Mouse (Mus musculus): Measurements from ENCODE around the gene Syt7. TPM values are rescaled to one million over a fixed set of nuclear protein-coding genes. Genes with fewer than 3 reads are reported as not detected.

Gene Syt7
- total and polyA plus RNA-seq, 2 experiments from 2014 or later = 19.2 to 110 TPM

DNA sequence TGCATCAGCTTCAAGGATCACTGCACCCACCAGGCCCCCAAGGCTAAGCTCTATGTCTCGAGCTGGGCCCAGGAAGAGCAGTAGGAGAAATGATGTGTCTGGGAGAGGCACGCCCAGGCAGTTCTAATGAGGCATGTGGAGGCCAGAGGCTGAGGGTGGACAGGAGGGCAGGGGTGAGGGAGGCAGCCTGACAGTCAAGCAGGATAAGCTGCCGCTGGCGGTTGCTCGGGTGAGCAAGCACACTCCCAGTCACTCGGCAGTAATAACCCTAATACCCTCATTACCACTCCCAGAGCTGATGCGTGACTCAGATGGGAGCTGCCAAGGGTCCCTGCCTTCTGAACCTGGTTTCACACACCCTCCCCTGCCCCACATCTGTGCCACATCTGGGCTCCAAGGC lies 25.0 kb upstream of the Syt7 start:
- Histone ChIP-seq H3K4me1 (ENCODE audit: insufficient read depth) (no peaks in the 10 kb centered on the region), H3K9ac (no peak overlapping the region), H3K36me3 (ENCODE audit: insufficient read depth) (no peaks in the 10 kb centered on the region), H3K27me3 (ENCODE audit: insufficient read depth, low read length) (no peaks in the 10 kb centered on the region), H3K4me2 (ENCODE audit: low read depth) (no peak overlapping the region), H3K27ac (ENCODE audit: low read depth, low read length) (no peak overlapping the region), H3K9me3 (ENCODE audit: low read length) (no peaks in the 10 kb centered on the region), H3K4me3 (ENCODE audit: low read depth, low read length) (no peak overlapping the region)
- ATAC-seq = no peak
- DNase-seq = no peak
- no peak for TF ChIP-seq CTCF (IDR thresholded peaks at IDR 0.05; ENCODE audit: low read depth)
- WGBS = 21% methylated on average over 7 of the region's 7 CpGs

GRCm38 (mm10) chr19:10366116-10366845 lies 22.6 kb upstream of the Syt7 start:
- Histone ChIP-seq H3K27me3 (ENCODE audit: insufficient read depth, low read length) (no peaks in the 10 kb centered on the region), H3K4me2 (ENCODE audit: low read depth) (no peak overlapping the region), H3K4me3 (ENCODE audit: low read depth, low read length) (no peak overlapping the region), H3K4me1 (ENCODE audit: insufficient read depth) (no peaks in the 10 kb centered on the region), H3K9me3 (ENCODE audit: low read length) (no peaks in the 10 kb centered on the region), H3K36me3 (ENCODE audit: insufficient read depth) (no peaks in the 10 kb centered on the region), H3K27ac (ENCODE audit: low read depth, low read length) (no peak overlapping the region), H3K9ac (no peak overlapping the region)
- no peak for ATAC-seq
- no peak for DNase-seq
- no peak for TF ChIP-seq CTCF (IDR thresholded peaks at IDR 0.05; ENCODE audit: low read depth)
- WGBS = 71% methylated on average over 3 of the region's 3 CpGs

- no peak for ATAC-seq
- TF ChIP-seq CTCF (IDR thresholded peaks at IDR 0.05; ENCODE audit: low read depth) = no peak
- Histone ChIP-seq H3K27ac (ENCODE audit: low read depth, low read length) (no peak overlapping the region), H3K27me3 (ENCODE audit: insufficient read depth, low read length) (no peaks in the 10 kb centered on the region), H3K36me3 (ENCODE audit: insufficient read depth) (no peaks in the 10 kb centered on the region), H3K4me2 (ENCODE audit: low read depth) (no peak overlapping the region), H3K4me1 (ENCODE audit: insufficient read depth) (no peaks in the 10 kb centered on the region), H3K9me3 (ENCODE audit: low read length) (no peaks in the 10 kb centered on the region), H3K4me3 (ENCODE audit: low read depth, low read length) (no peak overlapping the region), H3K9ac (no peak overlapping the region)
- no peak for DNase-seq
- 76% methylated on average over 7 of the region's 7 CpGs for WGBS
Observed at GRCm38 (mm10) chr19:10367802-10368201, 21.1 kb upstream of the Syt7 start.

DNA sequence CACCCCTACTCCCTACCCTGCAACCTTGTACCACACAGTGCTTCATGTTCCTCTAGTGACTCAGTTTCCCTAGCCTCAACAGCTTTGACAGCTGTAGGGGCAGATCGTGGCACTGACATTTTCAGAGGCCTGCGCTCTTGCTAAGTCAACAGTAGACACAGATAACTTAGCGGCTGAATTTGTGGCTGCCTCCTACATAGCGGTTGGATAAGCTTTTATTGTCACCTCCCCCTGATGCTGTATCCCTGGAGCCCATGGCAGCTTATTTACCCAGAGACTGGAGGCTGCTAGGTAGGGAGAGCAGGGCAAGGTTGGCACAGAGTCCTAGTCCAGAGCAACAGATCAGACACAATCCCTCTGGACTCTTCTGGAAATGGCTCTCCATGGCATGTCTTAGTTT lies 19.0 kb upstream of the Syt7 start:
- no peak overlapping the region for H3K27ac ChIP-seq (ENCODE audit: low read depth, low read length)
- ATAC-seq (no peak), DNase-seq (no peak)
- no peaks in the 10 kb centered on the region for H3K27me3 ChIP-seq (ENCODE audit: insufficient read depth, low read length)
- no peak for TF ChIP-seq CTCF (IDR thresholded peaks at IDR 0.05; ENCODE audit: low read depth)
- no peaks in the 10 kb centered on the region for H3K9me3 ChIP-seq (ENCODE audit: low read length)
- whole genome bisulfite sequencing = 83% methylated on average over 4 of the region's 4 CpGs
- no peaks in the 10 kb centered on the region for H3K4me1 ChIP-seq (ENCODE audit: insufficient read depth)
- no peak overlapping the region for H3K9ac ChIP-seq
- H3K36me3 ChIP-seq (ENCODE audit: insufficient read depth) = no peaks in the 10 kb centered on the region
- no peak overlapping the region for H3K4me2 ChIP-seq (ENCODE audit: low read depth)
- no peak overlapping the region for H3K4me3 ChIP-seq (ENCODE audit: low read depth, low read length)

GRCm38 (mm10) chr19:10373191-10373590 lies 15.7 kb upstream of the Syt7 start:
- Histone ChIP-seq H3K4me3 (ENCODE audit: low read depth, low read length) (no peak overlapping the region), H3K4me2 (ENCODE audit: low read depth) (no peak overlapping the region), H3K9ac (no peak overlapping the region), H3K36me3 (ENCODE audit: insufficient read depth) (no peaks in the 10 kb centered on the region), H3K9me3 (ENCODE audit: low read length) (no peaks in the 10 kb centered on the region), H3K4me1 (ENCODE audit: insufficient read depth) (no peaks in the 10 kb centered on the region), H3K27me3 (ENCODE audit: insufficient read depth, low read length) (no peaks in the 10 kb centered on the region), H3K27ac (ENCODE audit: low read depth, low read length) (no peak overlapping the region)
- no peak for TF ChIP-seq CTCF (IDR thresholded peaks at IDR 0.05; ENCODE audit: low read depth)
- WGBS = 46% methylated on average over 1 of the region's 1 CpGs
- ATAC-seq (no peak), DNase-seq (no peak)

DNA sequence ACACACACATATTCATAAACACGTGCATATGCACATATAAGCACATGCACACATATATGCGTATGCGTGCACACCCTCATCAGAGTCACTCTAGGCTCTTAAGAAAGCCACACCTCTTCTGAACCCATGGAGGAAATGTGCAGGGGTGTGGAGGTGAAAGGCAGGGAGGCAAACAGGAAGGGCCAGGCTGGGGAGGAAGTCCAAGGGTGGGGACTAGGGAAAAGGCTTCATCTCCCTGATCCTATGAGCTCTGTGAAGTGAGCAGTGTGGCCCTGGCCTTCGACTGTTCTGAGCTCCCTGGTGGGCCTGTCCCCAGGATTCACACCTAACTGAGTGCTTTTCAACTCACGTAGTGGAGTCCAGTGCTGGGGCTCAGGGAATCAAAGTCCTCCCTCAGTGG lies 13.6 kb upstream of the Syt7 start:
- Histone ChIP-seq H3K27me3 (ENCODE audit: insufficient read depth, low read length) (no peaks in the 10 kb centered on the region), H3K36me3 (ENCODE audit: insufficient read depth) (no peaks in the 10 kb centered on the region), H3K4me1 (ENCODE audit: insufficient read depth) (no peaks in the 10 kb centered on the region), H3K27ac (ENCODE audit: low read depth, low read length) (no peak overlapping the region), H3K4me2 (ENCODE audit: low read depth) (no peak overlapping the region), H3K9ac (no peak overlapping the region), H3K9me3 (ENCODE audit: low read length) (no peaks in the 10 kb centered on the region), H3K4me3 (ENCODE audit: low read depth, low read length) (no peak overlapping the region)
- ATAC-seq (no peak), DNase-seq (no peak)
- no peak for TF ChIP-seq CTCF (IDR thresholded peaks at IDR 0.05; ENCODE audit: low read depth)
- WGBS = 75% methylated on average over 5 of the region's 5 CpGs

GRCm38 (mm10) chr19:10379978-10380377 lies 8.9 kb upstream of the Syt7 start:
- ATAC-seq = no peak
- H3K4me1 ChIP-seq (ENCODE audit: insufficient read depth) = no peaks in the 10 kb centered on the region
- no peak for TF ChIP-seq CTCF (IDR thresholded peaks at IDR 0.05; ENCODE audit: low read depth)
- no peak overlapping the region for H3K27ac ChIP-seq (ENCODE audit: low read depth, low read length)
- no peak overlapping the region for H3K4me3 ChIP-seq (ENCODE audit: low read depth, low read length)
- no peaks in the 10 kb centered on the region for H3K36me3 ChIP-seq (ENCODE audit: insufficient read depth)
- no peak overlapping the region for H3K4me2 ChIP-seq (ENCODE audit: low read depth)
- no peaks in the 10 kb centered on the region for H3K9me3 ChIP-seq (ENCODE audit: low read length)
- H3K9ac ChIP-seq = no peak overlapping the region
- DNase-seq = no peak
- H3K27me3 ChIP-seq (ENCODE audit: insufficient read depth, low read length) = no peaks in the 10 kb centered on the region
- WGBS = 84% methylated on average over 5 of the region's 5 CpGs
